Mouse (Mus musculus) adrenal gland, adult 8-10 months (tissue): ENCODE results near the gene Tex14. TPM values are rescaled to one million over a fixed set of nuclear protein-coding genes. Genes with fewer than 3 reads are reported as not detected.
"Not testable (repeated sequence)": the region's sequence is repeated elsewhere in the genome, so short reads cannot be mapped to it uniquely, and the experiment has no call there.

Experiments used
- DNase-seq: peaks from one replicate; pipeline ENCODE4 v3.0.0; 2022
- total RNA-seq, 4 experiments: library from RNA; stranded (reverse); gene quantifications; 2 replicates each; pipeline ENCODE4 v1.2.4; 2022

Tex14 gene
- 1 to 10 TPM in 2 of 4 experiments, under 1 TPM in 2; 0.06 to 2.2 (median 1.1) TPM for total RNA-seq

DNA sequence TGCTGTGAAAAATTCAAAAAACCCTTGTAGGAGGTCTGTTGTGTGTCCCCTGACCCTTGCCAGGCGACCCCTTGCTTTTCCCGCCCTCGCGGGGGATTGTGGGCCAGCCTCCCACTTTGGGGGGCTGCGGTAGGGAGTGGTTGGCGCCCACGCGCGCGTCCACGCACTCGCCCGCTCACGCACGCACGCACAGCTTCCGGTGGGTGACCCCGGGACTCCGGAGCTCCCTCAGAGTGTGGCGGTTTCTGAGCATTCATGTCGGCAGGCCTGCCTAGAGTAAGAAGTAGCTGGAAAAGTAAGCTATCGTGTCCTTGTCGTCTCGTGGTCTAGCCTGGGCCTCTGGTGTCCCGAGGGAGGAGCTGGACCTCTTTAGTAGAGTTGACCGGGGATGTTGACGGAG, at the start of gene Tex14, which contains the start of gene Rad51c:
Gene Tex14, plus strand, starts transcription at position 190 of the 400 bp plus-strand sequence.
Gene Rad51c, minus strand, starts transcription at position 79 of the 400 bp plus-strand sequence.
- peak; percentile 23 for DNase-seq

DNA sequence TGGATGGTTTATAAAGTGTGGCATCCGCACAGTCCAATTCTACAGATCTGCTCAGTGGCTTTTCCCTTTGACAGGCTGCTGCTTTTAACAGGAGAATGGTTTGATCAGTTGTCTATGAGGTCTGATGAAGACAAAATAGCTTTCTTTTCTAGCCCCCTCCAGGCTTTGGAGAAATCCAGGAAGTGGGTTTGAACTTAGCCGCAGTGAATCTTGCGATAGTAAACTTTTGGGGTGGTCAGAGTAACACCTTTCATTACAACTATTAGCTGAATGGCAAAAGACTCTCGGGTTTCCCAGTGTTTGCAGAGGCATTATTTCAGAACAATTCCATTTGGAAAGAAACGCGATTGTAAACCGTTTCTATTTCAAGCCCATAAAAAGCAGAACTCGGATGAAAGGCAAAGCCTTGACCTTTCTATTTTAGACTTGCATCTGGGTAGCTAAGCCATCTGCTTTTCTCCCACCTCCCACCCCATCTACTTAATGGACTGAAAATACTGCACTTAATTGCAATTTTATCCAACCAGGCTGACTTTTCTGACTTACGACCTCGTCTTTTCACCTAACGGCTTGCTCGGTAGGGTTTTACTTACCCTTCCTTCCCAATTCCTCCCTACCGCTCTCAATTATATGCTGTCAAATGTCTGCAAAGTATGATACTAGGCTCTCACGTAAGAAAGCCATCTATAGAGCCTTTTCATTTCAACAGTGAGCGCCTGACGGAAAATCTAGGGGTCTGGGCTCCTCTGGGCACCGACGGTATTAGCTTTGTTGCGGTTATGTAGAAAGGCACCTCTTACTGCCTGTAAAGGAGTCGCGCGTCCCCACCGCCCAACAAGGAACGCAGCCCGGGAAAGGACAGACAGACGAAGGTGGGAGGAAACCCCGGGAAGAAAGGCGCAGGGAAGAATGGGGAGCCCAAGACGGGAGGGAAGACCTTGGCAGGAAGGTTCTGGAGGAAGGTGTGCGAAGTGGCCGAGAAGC, 47.3 kb upstream of the Tex14 start:
- peak; percentile 15 for DNase-seq

DNA sequence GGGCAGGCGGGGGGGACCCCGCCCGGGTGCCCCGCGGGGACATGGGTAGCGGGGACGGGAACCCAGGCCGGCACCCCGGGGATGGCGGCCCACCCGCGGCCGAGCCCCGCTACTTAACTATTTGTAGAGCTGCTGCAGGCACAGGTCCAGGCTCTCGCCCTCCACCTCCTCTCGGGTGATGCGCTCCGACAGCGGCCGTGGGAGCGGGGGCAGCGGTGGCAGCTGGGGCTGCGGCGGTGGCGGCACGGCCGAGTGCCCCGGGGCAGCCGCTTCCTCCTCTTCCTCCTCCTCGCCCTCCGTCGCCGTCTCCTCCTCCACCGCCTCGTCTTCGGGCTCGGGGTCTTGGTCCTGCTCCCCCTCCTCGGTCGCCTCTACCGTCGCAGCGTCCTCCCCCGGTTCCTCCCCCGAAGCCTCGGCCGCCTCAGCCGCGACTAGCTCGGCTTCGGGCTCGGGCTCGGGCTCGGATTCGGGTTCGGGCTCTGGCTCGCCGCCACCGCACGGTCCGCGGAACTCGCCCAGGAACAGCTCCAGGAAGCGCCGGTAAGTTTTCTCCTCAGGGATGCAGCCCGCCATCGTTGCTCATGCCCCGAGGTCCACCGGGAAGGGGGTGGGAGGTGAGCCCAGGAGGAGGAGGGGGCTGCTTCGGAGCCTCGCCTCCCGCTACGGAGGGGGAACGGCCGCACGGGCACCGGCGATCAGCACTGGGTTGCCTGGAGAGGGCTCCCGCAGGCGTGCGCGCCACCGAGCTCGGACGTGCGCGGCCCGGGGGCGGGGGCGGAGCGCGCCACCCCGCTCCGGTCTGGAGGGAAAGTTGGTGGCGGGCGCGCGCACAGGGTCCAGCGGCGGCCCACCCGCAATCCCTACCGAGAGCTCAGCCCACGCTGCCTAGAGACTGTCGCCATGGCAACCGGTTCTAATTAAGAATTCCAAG, 46.3 kb upstream of the Tex14 start, which contains the start of gene Ppm1e:
Gene Ppm1e, minus strand, starts transcription at position 693 of the 931 bp plus-strand sequence.
- peak; percentile 68 for DNase-seq

DNA sequence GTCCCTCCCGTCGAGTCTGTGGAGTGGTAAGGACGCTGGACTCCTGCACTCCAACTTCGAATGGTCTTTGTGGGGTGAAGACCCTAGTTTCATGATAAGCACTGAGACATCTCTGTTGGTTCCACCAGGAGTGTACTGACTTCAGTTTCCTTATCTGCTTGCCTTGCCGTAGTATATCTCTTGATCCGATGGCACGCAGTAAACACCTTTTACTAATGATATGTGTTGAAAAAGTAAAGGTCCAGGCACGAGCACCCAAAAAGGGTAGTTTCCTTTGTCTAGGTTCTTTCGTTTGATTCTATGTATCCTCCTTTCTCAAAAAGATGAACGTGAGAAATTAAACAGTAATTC, 45.6 kb upstream of the Tex14 start:
- DNase-seq: no peak

DNA sequence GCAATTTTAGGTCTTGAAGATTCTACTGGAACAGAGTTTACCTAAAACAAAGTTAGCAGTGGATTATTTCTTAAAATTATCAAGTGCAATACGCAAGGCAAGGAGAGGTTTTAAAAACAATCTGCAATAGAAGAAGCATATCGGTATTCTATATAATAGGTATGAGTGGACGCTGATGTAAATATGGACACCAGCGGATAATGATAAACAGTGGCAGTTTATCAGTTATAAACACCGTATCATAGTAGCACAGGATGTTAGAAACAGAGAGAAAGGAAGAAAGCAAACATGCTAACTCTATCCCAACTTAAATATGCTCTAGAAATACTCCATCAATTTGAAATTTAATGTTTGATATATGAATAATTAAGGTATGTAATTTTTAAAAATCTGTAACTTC, 39.7 kb upstream of the Tex14 start:
- DNase-seq: no peak

DNA sequence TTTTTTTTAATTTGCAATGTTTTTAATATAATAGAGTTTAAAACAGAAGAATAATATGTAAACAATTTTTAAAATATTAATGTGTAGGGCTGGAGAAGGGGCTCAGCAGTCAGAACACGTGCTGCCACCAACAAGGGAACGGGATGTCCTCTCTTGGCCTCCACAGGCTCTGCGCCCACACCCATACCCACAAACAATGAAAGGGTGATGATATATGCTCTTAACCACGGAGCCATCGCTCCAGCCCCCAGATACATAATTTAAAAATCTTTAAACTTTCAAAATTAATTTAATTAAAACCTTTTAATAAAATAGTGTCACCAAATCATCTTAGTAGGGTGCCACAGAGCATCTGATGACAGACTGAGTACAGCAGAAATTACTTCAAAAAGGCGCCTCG, 37.8 kb upstream of the Tex14 start:
- no peak for DNase-seq

DNA sequence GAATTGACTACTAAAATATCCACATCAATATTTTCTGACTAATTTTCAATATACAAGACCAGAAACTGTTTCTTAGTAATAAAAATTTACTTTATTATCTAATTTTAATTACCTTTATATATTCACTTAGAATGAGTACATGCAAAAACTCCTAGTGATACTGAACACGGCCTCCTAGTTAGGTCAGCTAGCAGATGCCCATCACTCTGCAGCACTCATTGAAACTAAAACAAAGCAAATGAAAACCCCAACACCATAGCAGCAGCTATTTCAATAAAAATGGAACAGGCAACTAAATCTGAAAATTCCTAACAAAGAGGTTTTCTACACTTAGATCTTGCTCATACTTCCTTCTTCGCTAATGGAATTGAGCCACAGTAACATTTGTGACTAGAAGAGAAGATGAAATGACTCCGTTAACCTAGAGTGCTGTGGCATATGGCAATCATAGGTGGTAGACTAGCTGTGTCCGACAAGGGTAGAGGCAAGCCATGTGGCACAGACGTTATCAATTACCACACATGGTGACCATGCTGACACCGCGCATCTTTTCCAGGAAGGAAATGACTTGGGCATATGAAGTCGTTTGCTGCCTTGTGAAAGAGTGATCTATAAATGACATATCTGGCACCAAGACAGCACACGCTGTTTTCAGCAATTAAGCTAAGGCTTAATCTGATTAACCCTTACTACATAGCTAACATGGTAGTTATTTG, 36.8 kb upstream of the Tex14 start:
- no peak for DNase-seq

DNA sequence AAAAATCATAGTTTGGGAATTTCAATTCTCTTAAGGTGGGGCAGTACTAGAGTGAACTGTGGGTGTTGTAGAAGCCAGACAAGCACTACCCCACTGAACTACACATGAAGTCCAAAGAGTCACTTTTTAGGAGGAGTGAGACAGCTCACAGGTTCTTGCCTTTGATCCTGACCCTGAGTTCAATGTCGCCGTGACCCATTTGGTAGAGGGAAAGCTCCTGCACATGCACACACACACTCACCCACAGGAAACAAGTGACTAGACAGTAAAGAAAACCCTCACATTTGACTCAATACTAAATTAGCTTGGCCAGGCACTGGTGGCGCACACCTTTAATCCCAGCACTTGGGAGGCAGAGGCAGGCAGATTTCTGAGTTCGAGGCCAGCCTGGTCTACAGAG, 20.3 kb upstream of the Tex14 start:
- DNase-seq: peak; percentile 26

DNA sequence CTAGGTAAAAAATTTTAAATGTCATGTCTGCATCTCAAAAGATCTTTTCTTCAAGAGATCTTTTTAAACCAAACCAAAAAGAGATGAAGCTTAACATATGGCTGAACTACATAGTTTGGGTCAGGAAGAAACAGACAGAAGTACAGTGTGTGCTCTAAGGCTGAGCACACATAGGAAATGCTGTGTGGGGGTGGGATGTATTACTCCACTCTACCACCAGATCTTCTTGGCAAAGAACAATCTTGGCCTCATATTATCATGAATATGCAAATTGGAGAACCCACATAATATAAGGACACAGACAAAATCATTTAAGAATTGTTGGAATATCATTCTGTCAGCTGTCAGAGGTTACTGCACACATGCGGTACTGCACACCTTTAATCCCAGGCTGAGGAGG, 19.2 kb upstream of the Tex14 start:
- no peak for DNase-seq

DNA sequence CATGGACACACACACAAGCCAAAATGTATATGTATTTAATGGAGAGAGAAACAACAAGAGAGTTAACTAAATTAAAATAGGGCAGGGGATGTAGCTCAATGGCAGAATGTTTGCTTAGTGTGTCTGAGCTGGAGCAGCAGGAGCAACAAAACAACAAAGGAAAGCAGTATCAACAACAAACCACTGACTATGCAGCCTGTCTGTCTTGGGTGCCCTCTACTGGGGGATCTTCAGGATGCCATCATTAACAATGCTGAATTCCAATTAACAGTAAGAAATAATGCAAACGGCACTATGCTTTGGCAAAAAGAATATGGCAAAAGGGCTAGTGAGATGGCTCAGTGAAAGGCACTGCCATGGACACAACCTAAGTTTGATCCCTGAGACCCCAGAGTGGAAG, 11.0 kb upstream of the Tex14 start:
- DNase-seq: no peak

DNA sequence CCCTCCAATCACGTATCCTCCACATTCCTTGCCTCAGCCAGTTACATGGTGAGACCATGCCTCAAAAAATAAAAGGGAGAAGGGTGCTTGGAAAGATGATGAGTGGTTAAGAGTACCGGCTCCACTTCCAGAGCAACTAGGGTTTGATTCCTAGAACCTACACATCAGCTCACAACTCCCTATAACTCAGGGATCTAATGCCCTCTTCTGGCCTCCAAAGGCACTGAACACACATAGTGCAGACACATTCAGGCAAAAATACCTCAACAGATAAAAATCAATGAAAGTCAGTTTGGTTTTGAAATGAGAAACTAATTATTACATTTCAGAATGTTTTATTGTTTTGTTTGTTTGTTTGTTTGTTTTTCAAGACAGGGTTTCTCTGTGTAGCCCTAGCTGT, 6.5 kb upstream of the Tex14 start:
- no peak for DNase-seq

DNA sequence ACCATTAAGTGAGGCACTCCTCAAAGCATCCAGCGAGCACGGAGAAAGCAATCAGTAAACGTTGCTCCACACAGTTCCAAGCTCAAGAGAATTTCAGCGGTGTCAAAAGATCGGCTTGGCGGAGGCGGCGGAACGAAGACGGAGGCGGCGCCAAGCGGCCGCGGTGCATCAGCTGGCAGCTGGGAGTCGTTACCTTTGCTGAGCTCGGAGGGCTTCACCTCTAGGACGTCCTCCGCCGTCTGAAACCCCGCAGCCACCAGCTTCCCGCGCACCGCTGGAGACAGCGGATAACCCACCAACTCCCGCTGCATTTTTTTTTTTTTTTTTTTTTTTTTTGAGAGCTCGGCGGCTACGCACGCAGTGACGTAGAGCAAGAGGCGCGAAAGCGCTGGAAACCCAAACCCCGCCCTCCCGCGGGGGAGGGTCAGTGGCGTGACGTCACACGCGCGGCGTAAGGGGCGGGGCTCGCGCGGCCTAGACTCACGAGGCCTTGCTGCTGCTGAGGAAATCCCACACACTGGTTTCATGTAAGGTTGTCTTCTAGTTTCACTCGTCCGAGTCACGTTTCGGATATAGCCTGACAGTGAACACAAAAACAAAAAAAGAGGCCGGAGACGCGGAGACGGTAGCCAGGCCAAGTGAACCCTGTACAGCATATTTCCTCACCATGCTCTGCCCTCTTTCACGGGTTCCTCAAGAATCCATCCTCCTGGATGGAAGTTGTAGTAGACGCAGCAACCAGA, 583 bp upstream of the Tex14 start:
- DNase-seq: peak; percentile 93

DNA sequence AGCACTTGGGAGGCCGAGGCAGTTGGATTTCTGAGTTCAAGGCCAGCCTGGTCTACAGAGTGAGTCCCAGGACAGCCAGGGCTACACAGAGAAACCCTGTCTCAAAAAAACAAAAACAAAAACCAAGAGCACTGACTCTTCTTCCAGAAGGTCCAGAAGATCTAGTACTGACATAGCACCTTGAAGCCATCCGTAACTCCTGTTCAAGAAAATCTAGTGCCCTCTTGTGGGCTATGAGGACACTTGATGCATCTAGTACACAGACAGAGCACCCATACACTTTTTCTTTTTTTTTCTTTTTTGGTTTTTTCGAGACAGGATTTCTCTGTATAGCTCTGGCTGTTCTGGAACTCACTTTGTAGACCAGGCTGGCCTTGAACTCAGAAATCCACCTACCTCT, 8.5 kb downstream of the Tex14 start:
- DNase-seq: not testable (repeated sequence)

DNA sequence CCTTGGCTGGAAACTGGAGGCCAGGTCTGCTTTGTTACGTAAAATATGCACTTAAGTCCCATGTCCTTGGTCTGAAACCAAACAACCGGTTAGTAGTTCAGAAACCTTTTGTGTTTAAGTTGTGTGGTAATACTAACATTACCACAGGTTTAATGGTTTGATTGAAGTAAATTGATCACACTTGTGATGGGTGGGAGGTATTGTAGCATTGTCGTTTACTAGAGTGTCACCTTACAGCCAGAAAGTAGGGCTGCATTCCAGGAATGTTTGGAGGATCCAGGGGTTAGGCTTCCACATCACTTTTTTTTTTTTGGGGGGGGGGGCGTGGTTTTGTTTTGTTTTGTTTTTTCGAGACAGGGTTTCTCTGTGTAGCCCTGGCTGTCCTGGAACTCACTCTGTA, 11.3 kb downstream of the Tex14 start:
- no peak for DNase-seq

DNA sequence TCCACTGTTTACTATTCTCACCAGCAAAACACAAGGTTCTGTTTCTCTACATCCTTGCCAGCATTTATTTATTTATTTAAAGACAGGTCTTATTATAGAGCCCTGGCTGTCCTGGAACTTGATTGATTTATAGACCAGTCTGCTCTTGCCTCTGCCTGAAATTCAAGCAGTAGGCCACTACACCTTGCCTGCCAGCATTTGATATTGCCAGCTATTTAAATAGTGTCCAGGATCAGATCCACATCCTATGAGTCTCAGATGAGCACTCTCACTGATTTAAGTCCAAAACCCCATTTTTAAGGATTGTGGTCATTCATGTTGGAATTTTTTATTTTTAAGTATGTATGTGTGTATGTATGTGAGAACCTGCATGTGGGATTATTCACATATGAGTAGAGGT, 16.0 kb downstream of the Tex14 start:
- DNase-seq: no peak

DNA sequence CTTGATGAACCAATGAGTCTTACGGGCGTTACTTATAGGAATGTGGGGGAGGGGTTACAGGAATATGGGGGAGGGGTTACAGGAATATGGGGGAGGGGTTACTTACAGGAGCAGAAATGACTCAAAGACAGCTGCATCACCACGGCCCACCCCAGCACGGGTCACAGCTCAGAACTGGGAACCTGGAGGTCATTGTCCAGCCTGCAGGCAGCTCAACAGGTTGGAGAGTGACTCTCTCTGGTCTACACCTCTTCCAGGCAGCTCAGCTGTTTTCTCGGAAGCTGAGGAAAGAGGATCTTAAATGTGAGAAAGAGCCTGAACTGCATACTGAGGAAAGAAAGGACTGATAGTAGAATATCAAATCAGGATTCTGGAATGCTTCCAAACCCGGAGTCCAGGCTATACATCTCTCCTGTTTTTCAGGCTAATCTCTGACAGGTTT, 16.9 kb downstream of the Tex14 start:
- peak; percentile 42 for DNase-seq

DNA sequence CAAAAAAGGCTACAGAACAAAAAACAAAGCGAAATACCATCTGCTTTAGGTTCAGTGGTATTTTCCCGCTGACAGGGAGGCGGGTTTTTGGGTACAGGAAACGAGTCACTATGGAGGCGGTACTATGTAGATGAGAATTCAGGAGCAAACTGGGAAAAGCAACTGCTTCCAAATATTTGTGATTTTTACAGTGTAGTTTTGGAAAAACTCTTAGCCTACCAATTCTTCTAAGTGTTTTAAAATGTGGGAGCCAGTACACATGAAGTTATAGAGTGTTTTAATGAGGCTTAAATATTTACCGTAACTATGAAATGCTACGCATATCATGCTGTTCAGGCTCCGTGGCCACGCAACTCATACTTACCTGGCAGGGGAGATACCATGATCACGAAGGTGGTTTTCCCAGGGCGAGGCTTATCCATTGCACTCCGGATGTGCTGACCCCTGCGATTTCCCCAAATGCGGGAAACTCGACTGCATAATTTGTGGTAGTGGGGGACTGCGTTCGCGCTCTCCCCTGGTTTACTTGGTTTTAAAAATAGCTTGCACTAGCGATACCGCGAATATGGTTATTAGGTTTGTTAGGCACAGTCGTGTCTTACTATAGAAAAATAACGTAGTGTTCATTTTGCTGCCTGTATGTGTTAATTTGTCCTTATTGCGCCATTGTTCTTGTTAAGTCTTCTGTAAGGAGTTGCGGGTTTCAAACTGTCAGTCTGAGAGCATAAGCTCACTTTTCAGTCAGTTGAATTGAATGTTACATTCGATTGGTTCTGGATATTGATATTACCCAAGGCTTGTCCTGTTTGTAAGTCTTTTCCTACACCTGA, 17.9 kb downstream of the Tex14 start:
- DNase-seq: peak; percentile 88

DNA sequence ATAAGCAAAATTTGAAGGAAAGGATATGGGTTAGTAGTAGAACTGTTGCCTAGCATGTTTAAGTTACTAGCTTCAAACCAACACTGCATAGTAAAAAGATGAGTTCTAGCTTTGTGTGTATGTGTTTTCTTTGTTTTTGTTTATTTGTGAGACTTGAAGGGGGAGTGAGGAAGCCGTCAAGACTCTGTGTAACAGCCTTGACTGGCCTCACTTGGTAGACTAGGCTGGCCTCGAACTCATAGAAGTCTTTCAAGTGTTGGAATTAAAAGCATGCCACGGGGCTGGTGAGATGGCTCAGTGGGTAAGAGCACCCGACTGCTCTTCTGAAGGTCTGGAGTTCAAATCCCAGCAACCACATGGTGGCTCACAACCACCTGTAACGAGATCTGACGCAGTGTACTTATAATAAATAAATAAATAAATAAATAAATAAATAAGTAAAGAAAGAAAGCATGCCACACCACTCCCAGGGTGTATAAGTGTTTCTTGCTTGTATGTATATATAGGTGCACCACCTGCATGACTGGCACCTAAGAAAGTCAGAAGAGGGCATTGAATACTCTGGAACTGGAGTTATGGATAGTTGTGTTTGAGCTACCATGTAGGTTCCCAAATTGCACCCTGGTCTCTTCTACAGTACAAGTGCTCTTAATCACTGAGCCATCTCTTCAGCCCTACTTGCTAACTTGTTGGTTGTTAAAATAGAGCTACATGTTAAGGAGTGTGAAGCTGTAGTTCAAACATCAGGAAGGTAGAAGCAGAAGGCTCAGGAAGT, 18.9 kb downstream of the Tex14 start:
- no peak for DNase-seq

DNA sequence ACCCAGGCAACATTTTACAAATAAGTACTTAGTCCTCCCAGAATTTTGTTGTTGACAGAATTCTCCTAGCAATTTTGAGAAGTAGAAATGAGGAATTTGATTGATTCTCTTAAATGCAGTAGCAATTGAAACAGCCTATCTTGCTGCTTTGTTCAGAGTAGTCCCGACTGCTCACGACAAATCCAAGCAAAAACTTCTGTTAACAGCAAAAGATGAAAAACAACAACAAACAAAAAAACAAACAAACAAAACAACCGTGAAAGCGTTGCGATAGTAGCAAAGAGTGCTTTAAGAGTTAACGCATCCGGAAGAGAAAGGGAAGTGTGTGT, 21.2 kb downstream of the Tex14 start:
- no peak for DNase-seq
